Comparison of ENCODE assay signal across 12 mouse cellular contexts in genomic region chr17:27106745-27107144, GRCm38 (mm10). TPM values are rescaled to one million over a fixed set of nuclear protein-coding genes. Genes with fewer than 3 reads are reported as not detected.
DNase-seq lines count a peak whose midpoint lies in the region; ATAC-seq and TF ChIP-seq lines count a peak whose summit lies in the region.
"Had no signal": no experiment of that assay in that cellular context is flagged by ENCODE, and none has a peak within 500 bp of the region (broad histone marks: within the 10 kb centered on the region; RNA-seq: fewer than 3 reads in every experiment).

No protein-coding gene starts in this region.

- H3K36me3 ChIP-seq in heart, postnatal 0 days (replicated peaks; ENCODE audit: control insufficient read depth, insufficient read depth, low read length): no peaks in the 10 kb centered on the region
- H3K36me3 ChIP-seq in thymus, adult 2 months (ENCODE audit: control insufficient read depth, insufficient read depth, low read length): no peaks in the 10 kb centered on the region
- H3K36me3 ChIP-seq in liver, postnatal 0 days (replicated peaks; ENCODE audit: insufficient read depth, low read length): peaks cover 2% of the 10 kb centered on the region; the same call in 1 of the 2 replicates
- no peaks in the 10 kb centered on the region for H3K36me3 ChIP-seq in forebrain, embryonic 10.5 days (replicated peaks)

- peak; percentile 39 for TF ChIP-seq CTCF in heart, postnatal 0 days (IDR thresholded peaks at IDR 0.05; ENCODE audit: low read depth)
- no peak for TF ChIP-seq CTCF in thymus, adult 2 months (IDR thresholded peaks at IDR 0.05; ENCODE audit: borderline replicate concordance, control insufficient read depth, extremely low read depth, insufficient read depth, low read length, poor library complexity)
- TF ChIP-seq CTCF in liver, postnatal 0 days (IDR thresholded peaks at IDR 0.05; ENCODE audit: low read depth): peak; percentile 62

- H3K27ac ChIP-seq in heart, postnatal 0 days (ENCODE audit: low read depth): no peak overlapping the region
- no peak overlapping the region for H3K27ac ChIP-seq in thymus, adult 2 months (ENCODE audit: control insufficient read depth, insufficient read depth, low read length)
- H3K27ac ChIP-seq in liver, postnatal 0 days (ENCODE audit: low read depth): no peak overlapping the region
- no peak overlapping the region for H3K27ac ChIP-seq in forebrain, embryonic 10.5 days
- H3K27ac ChIP-seq: embryonic facial prominence, embryonic 13.5 days; heart, embryonic 13.5 days; limb, embryonic 12.5 days had no signal

- H3K9me3 ChIP-seq in heart, postnatal 0 days (replicated peaks; ENCODE audit: control insufficient read depth, low read length): no peaks in the 10 kb centered on the region
- no peaks in the 10 kb centered on the region for H3K9me3 ChIP-seq in liver, postnatal 0 days (ENCODE audit: low read length)
- H3K9me3 ChIP-seq in forebrain, embryonic 10.5 days: no peaks in the 10 kb centered on the region
- H3K9me3 ChIP-seq: embryonic facial prominence, embryonic 13.5 days; heart, embryonic 13.5 days; limb, embryonic 12.5 days had no signal

- TF ChIP-seq POLR2A in thymus, adult 2 months (IDR thresholded peaks at IDR 0.05; ENCODE audit: control insufficient read depth, extremely low read depth, insufficient read depth, low read length, poor library complexity): no peak

- no peak overlapping the region for H3K4me3 ChIP-seq in heart, postnatal 0 days (ENCODE audit: low read depth, low read length)
- H3K4me3 ChIP-seq in thymus, adult 2 months (ENCODE audit: control insufficient read depth, insufficient read depth, low read length): no peak overlapping the region
- no peak overlapping the region for H3K4me3 ChIP-seq in liver, postnatal 0 days (ENCODE audit: low read depth, low read length)
- no peak overlapping the region for H3K4me3 ChIP-seq in forebrain, embryonic 10.5 days
- H3K4me3 ChIP-seq: embryonic facial prominence, embryonic 13.5 days; heart, embryonic 13.5 days; limb, embryonic 12.5 days; myocyte had no signal

- H3K9ac ChIP-seq in heart, postnatal 0 days (replicated peaks; ENCODE audit: low read depth, low read length): no peak overlapping the region
- no peak overlapping the region for H3K9ac ChIP-seq in liver, postnatal 0 days (replicated peaks)
- H3K9ac ChIP-seq: embryonic facial prominence, embryonic 13.5 days; heart, embryonic 13.5 days; limb, embryonic 12.5 days had no signal

- 81% methylated on average over 9 of the region's 9 CpGs for WGBS in heart, postnatal 0 days
- 94% methylated on average over 9 of the region's 9 CpGs for WGBS in thymus, adult 2 months
- 83% methylated on average over 9 of the region's 9 CpGs for WGBS in liver, postnatal 0 days (ENCODE audit: insufficient replicate concordance)
- 88% methylated on average over 9 of the region's 9 CpGs for WGBS in forebrain, embryonic 10.5 days

- no peaks in the 10 kb centered on the region for H3K27me3 ChIP-seq in heart, postnatal 0 days (ENCODE audit: control insufficient read depth, insufficient read depth, low read length)
- no peaks in the 10 kb centered on the region for H3K27me3 ChIP-seq in thymus, adult 2 months (ENCODE audit: control insufficient read depth, insufficient read depth, low read length)
- no peaks in the 10 kb centered on the region for H3K27me3 ChIP-seq in liver, postnatal 0 days (ENCODE audit: insufficient read depth, low read length)
- H3K27me3 ChIP-seq in forebrain, embryonic 10.5 days (ENCODE audit: poor library complexity, severe bottlenecking): no peaks in the 10 kb centered on the region
- H3K27me3 ChIP-seq: embryonic facial prominence, embryonic 13.5 days; heart, embryonic 13.5 days; limb, embryonic 12.5 days had no signal

- no peaks in the 10 kb centered on the region for H3K4me1 ChIP-seq in heart, postnatal 0 days (ENCODE audit: control insufficient read depth, insufficient read depth)
- H3K4me1 ChIP-seq in thymus, adult 2 months (replicated peaks; ENCODE audit: control insufficient read depth, insufficient read depth, low read length): no peaks in the 10 kb centered on the region
- no peaks in the 10 kb centered on the region for H3K4me1 ChIP-seq in liver, postnatal 0 days (ENCODE audit: insufficient read depth)
- H3K4me1 ChIP-seq in forebrain, embryonic 10.5 days: peaks cover 29% of the 10 kb centered on the region
- H3K4me1 ChIP-seq: embryonic facial prominence, embryonic 13.5 days; heart, embryonic 13.5 days had no signal

- no peak for ATAC-seq in heart, postnatal 0 days (ENCODE audit: insufficient read depth, low read depth)
- no peak for ATAC-seq in liver, postnatal 0 days

- no peak for TF ChIP-seq EP300 in heart, postnatal 0 days (IDR thresholded peaks at IDR 0.05; ENCODE audit: low read depth)
- TF ChIP-seq EP300 in liver, postnatal 0 days (IDR thresholded peaks at IDR 0.05; ENCODE audit: low read depth): no peak

- no peak overlapping the region for H3K4me2 ChIP-seq in heart, postnatal 0 days (ENCODE audit: low read depth, low read length)
- no peak overlapping the region for H3K4me2 ChIP-seq in liver, postnatal 0 days (ENCODE audit: low read depth, low read length)
- H3K4me2 ChIP-seq: embryonic facial prominence, embryonic 13.5 days; heart, embryonic 13.5 days; limb, embryonic 12.5 days had no signal

- intact Hi-C loops in heart, postnatal 25 days (cut with DNase I): loop anchor here (10.0 kb wide), 1 partner anchor 182 kb away; no protein-coding TSS in a partner anchor

- no peak for DNase-seq in heart, postnatal 0 days (ENCODE audit: low spot score)
- no peak for DNase-seq in heart, postnatal 25 days (ENCODE audit: low spot score)
- peak; percentile 40 for DNase-seq in thymus, adult 2 months
- DNase-seq in thymus, adult 18-20 months: no peak
- DNase-seq in liver, postnatal 0 days: peak; percentile 47
- DNase-seq in urinary bladder, postnatal 25 days (ENCODE audit: low spot score): no peak
- DNase-seq in urinary bladder, adult 18-20 months (ENCODE audit: low spot score in 2 of 2): no peak
- DNase-seq in forebrain, embryonic 10.5 days (ENCODE audit: extremely low spot score, low spot score): no peak

RNA-seq across cellular contexts. Expression of gene Uqcc2, which starts 27.0 kb away (rescaled TPM):
- total RNA-seq in heart, postnatal 0 days (2014; rRNA removed; ENCODE audit: low replicate concordance): 301 and 397 TPM in 2 replicates
- polyA plus RNA-seq in heart, postnatal 0 days (2015; fragmentation: Nextera tagmentation; extraction: Ambion mirVana): 419 and 436 TPM in 2 replicates
- 100 to 1,000 TPM; 323 to 335 TPM for total RNA-seq in heart, postnatal 25 days (2021)
- 119 and 152 TPM in 2 replicates for polyA plus RNA-seq in thymus, adult 2 months (2012; rRNA removed)
- polyA plus RNA-seq in liver, postnatal 0 days (2015; fragmentation: Nextera tagmentation; extraction: Ambion mirVana): 101 and 107 TPM in 2 replicates
- 394 and 405 TPM in 2 replicates for polyA plus RNA-seq in forebrain, embryonic 10.5 days (2016; fragmentation: Nextera tagmentation; extraction: Ambion mirVana)

RNA-seq across cellular contexts. Expression of gene Itpr3, which starts 49.6 kb away (rescaled TPM):
- total RNA-seq in heart, postnatal 0 days (2014; rRNA removed; ENCODE audit: low replicate concordance): 6.9 and 7.0 TPM in 2 replicates
- 0.75 and 0.89 TPM in 2 replicates for polyA plus RNA-seq in heart, postnatal 0 days (2015; fragmentation: Nextera tagmentation; extraction: Ambion mirVana)
- total RNA-seq in heart, postnatal 25 days (2021): 1 to 10 TPM; 4.6 to 6.8 TPM
- 42.0 and 54.2 TPM in 2 replicates for polyA plus RNA-seq in thymus, adult 2 months (2012; rRNA removed)
- polyA plus RNA-seq in liver, postnatal 0 days (2015; fragmentation: Nextera tagmentation; extraction: Ambion mirVana): 0.36 and 0.45 TPM in 2 replicates
- 1.6 TPM in 2 replicates for polyA plus RNA-seq in forebrain, embryonic 10.5 days (2016; fragmentation: Nextera tagmentation; extraction: Ambion mirVana)

Comparison
In these comparisons a context has a peak if more than half of its experiments do, and no peak if none do; other contexts are left out.
1. DNase-seq: peak in thymus, adult 2 months (single experiment) and liver, postnatal 0 days (single experiment); none in heart, postnatal 0 days (single experiment), heart, postnatal 25 days (single experiment), thymus, adult 18-20 months (0 of 2), urinary bladder, postnatal 25 days (single experiment), urinary bladder, adult 18-20 months (0 of 2) and forebrain, embryonic 10.5 days (single experiment).
2. RNA of gene Itpr3, which starts 49.6 kb away (polyA plus RNA-seq): 42.0 to 54.2 TPM in thymus, adult 2 months; 1.6 TPM in forebrain, embryonic 10.5 days, 0.75 to 0.89 TPM in heart, postnatal 0 days and 0.36 to 0.45 TPM in liver, postnatal 0 days; every median in the first group is over 10 times any median in the second.